Mouse (Mus musculus) cerebellum, postnatal 36 days (tissue): ENCODE measurements around the gene Gtf3a.

Source experiments
- DNase-seq, 2 experiments: peaks; one replicate each; pipeline ENCODE4 v3.0.0; 2021 to 2022; ENCODE audit warnings: mixed read lengths in 2 of 2

Gene Gtf3a

GRCm38 (mm10) chr5:146983216-146983615 is 34.8 kb downstream of the Gtf3a start:
- DNase-seq: peak; percentile 73 to 78

DNA sequence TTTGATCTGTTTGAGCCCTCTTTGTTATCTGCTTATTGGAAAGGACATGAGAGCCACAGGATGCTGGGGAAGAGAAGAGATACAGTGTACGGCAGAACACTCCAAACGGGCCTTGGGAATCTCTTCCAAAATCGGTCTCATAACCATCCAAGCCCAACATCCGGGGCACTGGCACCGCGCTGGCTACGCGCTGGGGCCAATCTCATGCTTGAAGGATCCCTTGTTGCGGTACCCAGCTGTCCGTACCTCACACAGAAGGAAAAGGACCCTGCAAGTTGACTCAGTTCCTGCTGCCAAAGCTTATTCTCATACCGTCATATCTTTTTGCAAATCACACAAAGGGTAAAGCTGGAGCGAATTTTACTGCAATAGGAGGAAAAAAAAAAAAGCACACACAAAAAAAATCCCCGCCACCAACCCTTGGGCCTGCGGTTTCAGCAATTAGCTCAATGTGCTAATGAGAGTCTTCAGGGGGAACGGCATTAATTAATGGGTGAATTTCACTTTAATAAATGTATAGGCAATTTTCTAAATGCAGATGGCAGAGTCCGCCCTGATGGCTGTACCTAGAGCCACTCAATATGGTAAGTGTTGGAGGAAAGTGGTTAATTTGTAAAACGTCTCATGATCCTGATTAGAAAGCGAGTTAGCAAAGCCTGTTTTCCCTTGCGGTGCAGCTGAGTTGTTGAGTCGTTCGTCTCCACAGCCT is 37.4 kb downstream of the Gtf3a start:
- DNase-seq: no peak

- no peak for DNase-seq
These were observed 39.1 kb downstream of the Gtf3a start for GRCm38 (mm10) chr5:146987588-146987987.

DNA sequence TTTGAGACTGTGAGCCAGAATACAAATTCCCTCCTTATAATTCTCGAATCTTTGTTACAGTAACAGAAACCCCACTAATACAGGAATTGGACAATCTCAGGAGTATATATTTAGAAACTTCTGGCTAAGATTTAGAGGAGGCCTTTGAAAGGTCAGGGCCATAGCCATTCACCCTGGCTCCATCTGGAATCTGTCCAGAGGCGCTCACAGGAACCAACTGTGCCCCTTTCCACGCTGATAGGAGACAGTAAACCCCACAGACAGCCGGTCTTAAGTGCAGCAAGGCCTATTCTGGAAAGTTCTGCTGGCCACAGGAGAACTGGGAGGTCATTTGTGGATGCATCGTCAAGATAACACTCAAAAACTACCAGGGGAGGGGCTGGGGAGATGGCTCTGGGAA is 40.6 kb downstream of the Gtf3a start:
- DNase-seq: no peak

DNA sequence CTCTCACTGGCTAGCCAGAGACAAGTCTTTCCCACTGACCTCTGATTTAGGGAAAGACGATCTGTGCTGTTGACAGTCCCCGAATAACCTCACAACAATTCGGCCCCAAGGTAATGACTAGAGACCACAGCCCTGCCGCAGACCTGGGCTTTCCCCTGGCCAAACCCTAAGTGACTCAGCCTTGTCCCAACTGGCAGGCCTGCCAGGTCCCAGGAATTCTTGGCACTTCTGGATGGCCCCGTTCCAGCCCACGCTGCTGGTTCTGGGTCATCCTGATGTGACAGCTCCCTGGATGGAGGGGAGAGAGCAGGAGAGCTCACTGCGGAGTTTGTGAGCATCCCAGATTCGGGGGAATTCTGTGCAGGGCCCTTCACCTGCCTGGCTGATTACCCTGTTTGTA is 45.1 kb downstream of the Gtf3a start:
- no peak for DNase-seq

- no peak for DNase-seq
These were observed 46.5 kb downstream of the Gtf3a start for GRCm38 (mm10) chr5:146994973-146995372.

- no peak for DNase-seq
These were observed 48.4 kb downstream of the Gtf3a start for GRCm38 (mm10) chr5:146996812-146997211.

- no peak for DNase-seq
These were observed 50.3 kb downstream of the Gtf3a start for GRCm38 (mm10) chr5:146998802-146999201.

DNA sequence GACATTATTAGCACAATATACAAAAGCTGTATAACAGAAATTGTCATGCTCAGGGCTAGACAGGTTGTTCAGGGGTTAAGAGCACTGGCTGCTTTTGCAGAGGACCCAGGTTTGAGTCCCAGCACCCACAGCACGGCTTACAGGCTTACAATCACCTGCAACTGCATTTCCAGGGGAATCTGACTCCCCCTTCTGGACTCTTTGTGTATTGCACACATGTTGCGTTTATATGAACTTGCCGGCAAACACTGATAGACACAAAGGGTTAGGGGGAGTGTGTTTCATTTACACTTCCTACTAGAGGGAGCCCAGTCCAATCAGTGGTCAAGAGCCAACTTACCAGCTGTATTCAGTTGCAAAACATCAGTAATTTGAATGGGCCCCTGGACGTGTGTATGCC is 52.9 kb downstream of the Gtf3a start:
- no peak for DNase-seq

DNA sequence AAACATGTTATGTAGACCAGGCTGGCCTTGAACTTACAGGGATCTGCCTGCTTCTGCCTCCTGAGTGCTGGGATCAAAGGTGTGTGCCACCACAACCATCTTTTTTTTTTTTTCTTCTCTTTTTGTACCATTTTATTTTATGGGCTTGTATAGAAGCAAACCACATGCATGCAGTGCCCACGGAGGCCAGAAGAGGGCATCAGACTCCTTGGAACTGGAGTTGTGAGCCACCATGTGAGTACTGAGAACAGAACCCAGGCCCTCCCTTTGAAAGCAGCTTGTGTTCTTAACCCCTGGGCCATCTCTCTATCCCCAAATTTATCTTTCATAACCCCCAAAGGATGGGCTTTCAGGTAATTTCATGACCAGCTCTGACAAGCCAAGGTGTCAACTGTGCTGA is 54.8 kb downstream of the Gtf3a start:
- no peak for DNase-seq
